Comparison of ENCODE assay signal across 31 mouse cellular contexts in genomic region chr14:73576336-73576735, GRCm38 (mm10). TPM values are rescaled to one million over a fixed set of nuclear protein-coding genes. Genes with fewer than 3 reads are reported as not detected.
A peak's percentile ranks its signal among the peaks of the same experiment; 100 is the strongest.
DNase-seq lines count a peak whose midpoint lies in the region; TF ChIP-seq lines count a peak whose summit lies in the region.
"Had no signal": no experiment of that assay in that cellular context is flagged by ENCODE, and none has a peak within 500 bp of the region (broad histone marks: within the 10 kb centered on the region; RNA-seq: fewer than 3 reads in every experiment).

No protein-coding gene starts in this region.

- H3K4me3 ChIP-seq in testis, adult 2 months (ENCODE audit: control insufficient read depth, low read depth, low read length), result peak overlapping the region; percentile 21; the same call in 1 of the 2 replicates
- H3K4me3 ChIP-seq: erythroblast, embryonic 14.5 days; hindbrain, embryonic 10.5 days; hindbrain, embryonic 15.5 days; left cerebral cortex, adult 2 months; limb, embryonic 13.5 days; liver, embryonic 13.5 days; midbrain, embryonic 13.5 days; neural tube, embryonic 13.5 days; stomach, embryonic 15.5 days had no signal

- no peaks in the 10 kb centered on the region for H3K27me3 ChIP-seq in testis, adult 2 months (ENCODE audit: control insufficient read depth, insufficient read depth, low read length)
- H3K27me3 ChIP-seq: hindbrain, embryonic 15.5 days; limb, embryonic 13.5 days; liver, embryonic 13.5 days; midbrain, embryonic 13.5 days; neural tube, embryonic 13.5 days; Patski; stomach, embryonic 15.5 days had no signal

- DNase-seq in adrenal gland, adult 2 months, result peak; percentile 54
- no peak for DNase-seq in adrenal gland, adult 18-20 months (ENCODE audit: low spot score in 2 of 2)
- no peak for DNase-seq in testis, postnatal 14 days (ENCODE audit: low spot score)
- DNase-seq in adipocyte (ENCODE audit: low spot score), result peak; percentile 31
- peak; percentile 12 to 33 for DNase-seq in adrenal gland, postnatal 36 days
- DNase-seq in retina, embryonic 14.5 days (ENCODE audit: low spot score), result no peak
- no peak for DNase-seq in left cerebral cortex, adult 18-20 months (ENCODE audit: low spot score in 2 of 2)
- DNase-seq: cerebellum, adult 11-12 months; cerebellum, adult 9-11 months; forebrain, postnatal 0 days; gastrocnemius, postnatal 14 days; heart, postnatal 14 days; kidney, adult 11 months; kidney, postnatal 10 days; liver, embryonic 13.5 days; lung, adult 18-20 months; lung, postnatal 10 days; right cerebral cortex, postnatal 25 days; thymus, adult 18-20 months; thymus, postnatal 25 days had no signal

- peak overlapping the region; percentile 73 for H3K27ac ChIP-seq in testis, adult 2 months (ENCODE audit: control insufficient read depth, insufficient read depth, low read depth, low read length)
- H3K27ac ChIP-seq: hindbrain, embryonic 10.5 days; hindbrain, embryonic 15.5 days; left cerebral cortex, adult 2 months; limb, embryonic 13.5 days; liver, embryonic 13.5 days; macrophage; midbrain, embryonic 13.5 days; neural tube, embryonic 13.5 days; stomach, embryonic 15.5 days had no signal

- no peak for TF ChIP-seq POLR2A in testis, adult 2 months (IDR thresholded peaks at IDR 0.05; ENCODE audit: control insufficient read depth, low read depth, low read length)

- no peak for TF ChIP-seq CTCF in testis, adult 2 months (IDR thresholded peaks at IDR 0.05; ENCODE audit: control insufficient read depth, insufficient read depth, insufficient replicate concordance, low read depth, low read length)

- no peaks in the 10 kb centered on the region for H3K36me3 ChIP-seq in testis, adult 2 months (ENCODE audit: control insufficient read depth, insufficient read depth, low read length)

- no peaks in the 10 kb centered on the region; the same call in 1 of the 2 replicates for H3K4me1 ChIP-seq in testis, adult 2 months (ENCODE audit: control insufficient read depth, insufficient read depth, low read length)
- H3K4me1 ChIP-seq: hindbrain, embryonic 10.5 days; hindbrain, embryonic 15.5 days; limb, embryonic 13.5 days; midbrain, embryonic 13.5 days; neural tube, embryonic 13.5 days; stomach, embryonic 15.5 days had no signal

RNA-seq across cellular contexts. Expression of gene Nudt15, which starts 28.3 kb away (rescaled TPM):
- total RNA-seq in adrenal gland, adult 2 months (2021), result 1 to 10 TPM; 4.6 to 7.7 TPM
- polyA plus RNA-seq in adrenal gland, adult 2 months (2012; rRNA removed), result 0.90 and 1.2 TPM in 2 replicates
- 1 to 10 TPM; 7.0 to 7.4 TPM for total RNA-seq in adrenal gland, adult 18-20 months (2021)
- polyA plus RNA-seq in testis, adult 2 months (2012; rRNA removed), result 1.6 and 1.7 TPM in 2 replicates
- 1 to 10 TPM; 7.6 to 7.8 TPM for total RNA-seq in adrenal gland, postnatal 36 days (2021)
- 1 to 10 TPM; 5.0 to 5.9 TPM for total RNA-seq in left cerebral cortex, adult 18-20 months (2021)

RNA-seq across cellular contexts. Expression of gene Sucla2, which starts 51.2 kb away (rescaled TPM):
- total RNA-seq in adrenal gland, adult 2 months (2021), result 100 to 1,000 TPM; 303 to 488 TPM
- polyA plus RNA-seq in adrenal gland, adult 2 months (2012; rRNA removed), result 25.6 and 34.3 TPM in 2 replicates
- 100 to 1,000 TPM; 316 to 519 TPM for total RNA-seq in adrenal gland, adult 18-20 months (2021)
- 126 and 143 TPM in 2 replicates for polyA plus RNA-seq in testis, adult 2 months (2012; rRNA removed)
- total RNA-seq in adrenal gland, postnatal 36 days (2021), result 100 to 1,000 TPM; 346 to 377 TPM
- total RNA-seq in left cerebral cortex, adult 18-20 months (2021), result 100 to 1,000 TPM; 150 to 160 TPM

Comparison
In these comparisons a context has a peak if more than half of its experiments do, and no peak if none do; other contexts are left out.
1. DNase-seq: peak in adrenal gland, adult 2 months (single experiment), adipocyte (single experiment) and adrenal gland, postnatal 36 days (2 of 2); none in adrenal gland, adult 18-20 months (0 of 2), testis, postnatal 14 days (single experiment), retina, embryonic 14.5 days (single experiment) and left cerebral cortex, adult 18-20 months (0 of 2).